Mouse (Mus musculus) megakaryocyte, embryonic 14.5 days (primary cell): Measurements from ENCODE around the gene Ppp1r11.

Source experiments
- FLI1 ChIP-seq: IDR thresholded peaks from 2 replicates; pipeline ENCODE4 v1.6.1; 2012; ENCODE audit warnings: low read length, inconsistent platforms, mixed read lengths
- GATA1 ChIP-seq: IDR thresholded peaks from 3 replicates; pipeline ENCODE4 v1.6.1; 2012; ENCODE audit warnings: mixed read lengths, low read length, inconsistent platforms, borderline replicate concordance

DNA sequence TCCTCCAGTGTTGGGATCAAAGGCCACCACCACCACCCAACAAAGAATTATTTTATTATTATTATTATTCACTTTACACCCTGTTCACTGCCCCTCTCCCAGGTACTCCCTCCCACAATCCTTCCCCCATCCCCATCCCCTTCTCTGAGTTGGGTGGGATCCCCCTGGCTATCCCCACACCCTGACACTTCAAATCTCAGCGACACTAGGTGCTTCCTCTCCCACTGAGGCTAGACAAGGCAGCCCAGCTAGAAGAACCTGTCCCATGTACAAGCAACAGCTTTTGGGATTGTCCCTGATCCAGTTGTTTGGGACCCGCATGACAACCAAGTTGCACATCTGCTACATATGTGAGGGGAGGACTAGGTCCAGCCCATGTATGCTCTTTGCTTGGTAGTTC lies 1.1 kb upstream of the Ppp1r11 start:
- TF ChIP-seq GATA1 (no peak), FLI1 (no peak)
